Mouse (Mus musculus): ENCODE measurements at regions not wholly inside any gene's neighbourhood (a gene's known extent, or its start where the extent isn't known, plus 50 kb on each side); places are given as distances from the start of the nearest gene placed in this dataset.

- no peak overlapping the region for H3K9ac ChIP-seq (ENCODE audit: low read depth, low read length)
- H3K27ac ChIP-seq (ENCODE audit: low read depth, low read length): no peak overlapping the region
- H3K36me3 ChIP-seq (ENCODE audit: control insufficient read depth, insufficient read depth, low read length): no peaks in the 10 kb centered on the region
- H3K4me1 ChIP-seq (ENCODE audit: control insufficient read depth, insufficient read depth, low read depth, low read length): no peaks in the 10 kb centered on the region
- H3K4me3 ChIP-seq (ENCODE audit: low read length): no peak overlapping the region
- no peaks in the 10 kb centered on the region for H3K27me3 ChIP-seq (replicated peaks; ENCODE audit: control insufficient read depth, insufficient read depth, low read length)
- H3K4me2 ChIP-seq (ENCODE audit: low read length): no peak overlapping the region
- 94% methylated on average over 3 of the region's 3 CpGs for WGBS
- no peak for ATAC-seq
- H3K9me3 ChIP-seq (ENCODE audit: control insufficient read depth, low read length): no peaks in the 10 kb centered on the region
These were observed 1097.1 kb downstream of the Agbl1 start for GRCm38 (mm10) chr7:77326836-77327235.

GRCm38 (mm10) chr7:77327516-77327915 lies 1097.8 kb downstream of the Agbl1 start:
- Histone ChIP-seq H3K27me3 (replicated peaks; ENCODE audit: control insufficient read depth, insufficient read depth, low read length) (no peaks in the 10 kb centered on the region), H3K4me3 (ENCODE audit: low read length) (no peak overlapping the region), H3K36me3 (ENCODE audit: control insufficient read depth, insufficient read depth, low read length) (no peaks in the 10 kb centered on the region), H3K4me1 (ENCODE audit: control insufficient read depth, insufficient read depth, low read depth, low read length) (no peaks in the 10 kb centered on the region), H3K9ac (ENCODE audit: low read depth, low read length) (no peak overlapping the region), H3K27ac (ENCODE audit: low read depth, low read length) (no peak overlapping the region), H3K4me2 (ENCODE audit: low read length) (no peak overlapping the region), H3K9me3 (ENCODE audit: control insufficient read depth, low read length) (no peaks in the 10 kb centered on the region)
- ATAC-seq: no peak
- 83% methylated on average over 2 of the region's 2 CpGs for whole genome bisulfite sequencing

DNA sequence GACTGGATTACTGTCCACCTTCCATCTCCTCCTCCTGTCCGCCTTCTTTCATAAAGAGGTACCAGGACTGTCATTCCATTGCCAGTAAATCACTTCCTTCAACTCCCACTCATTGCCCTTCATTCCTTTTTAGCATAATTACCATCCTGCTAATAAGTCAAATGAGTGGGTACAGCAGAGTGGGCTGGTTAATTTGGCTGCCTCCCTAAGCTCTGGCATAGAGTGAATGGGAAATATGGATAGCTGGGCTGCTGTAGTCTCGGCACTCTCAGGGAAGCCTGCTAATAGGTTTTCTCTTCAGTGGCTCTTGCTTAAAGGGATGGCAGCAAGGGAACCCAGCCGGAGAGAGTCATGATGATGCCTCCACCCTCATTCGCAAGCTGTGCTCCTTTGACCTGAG lies 1108.9 kb downstream of the Agbl1 start:
- H3K4me3 ChIP-seq (ENCODE audit: low read length): no peak overlapping the region
- H3K27ac ChIP-seq (ENCODE audit: low read depth, low read length): no peak overlapping the region
- no peaks in the 10 kb centered on the region for H3K36me3 ChIP-seq (ENCODE audit: control insufficient read depth, insufficient read depth, low read length)
- 65% methylated on average over 4 of the region's 4 CpGs for WGBS
- H3K9me3 ChIP-seq (ENCODE audit: control insufficient read depth, low read length): no peaks in the 10 kb centered on the region
- no peak overlapping the region for H3K4me2 ChIP-seq (ENCODE audit: low read length)
- no peak for ATAC-seq
- no peaks in the 10 kb centered on the region for H3K4me1 ChIP-seq (ENCODE audit: control insufficient read depth, insufficient read depth, low read depth, low read length)
- H3K27me3 ChIP-seq (replicated peaks; ENCODE audit: control insufficient read depth, insufficient read depth, low read length): no peaks in the 10 kb centered on the region
- no peak overlapping the region for H3K9ac ChIP-seq (ENCODE audit: low read depth, low read length)
